Mouse (Mus musculus) bone marrow, adult 2 months (tissue): ENCODE measurements at regions not wholly inside any gene's neighbourhood (a gene's known extent, or its start where the extent isn't known, plus 50 kb on each side); places are given as distances from the start of the nearest gene placed in this dataset.

ENCODE experiments used
- CTCF ChIP-seq: fragments of 200-500 bp; IDR thresholded peaks from 2 replicates; pipeline ENCODE4 v1.5.1; 2011; ENCODE audit warnings: low read length, control low read depth; ENCODE audit not compliant: control insufficient read depth, insufficient read depth
- POLR2A ChIP-seq: fragments of 200-500 bp; IDR thresholded peaks from 2 replicates; pipeline ENCODE4 v1.6.1; 2011; ENCODE audit warnings: low read depth, mild to moderate bottlenecking, control low read depth, low read length, borderline replicate concordance; ENCODE audit not compliant: control insufficient read depth

DNA sequence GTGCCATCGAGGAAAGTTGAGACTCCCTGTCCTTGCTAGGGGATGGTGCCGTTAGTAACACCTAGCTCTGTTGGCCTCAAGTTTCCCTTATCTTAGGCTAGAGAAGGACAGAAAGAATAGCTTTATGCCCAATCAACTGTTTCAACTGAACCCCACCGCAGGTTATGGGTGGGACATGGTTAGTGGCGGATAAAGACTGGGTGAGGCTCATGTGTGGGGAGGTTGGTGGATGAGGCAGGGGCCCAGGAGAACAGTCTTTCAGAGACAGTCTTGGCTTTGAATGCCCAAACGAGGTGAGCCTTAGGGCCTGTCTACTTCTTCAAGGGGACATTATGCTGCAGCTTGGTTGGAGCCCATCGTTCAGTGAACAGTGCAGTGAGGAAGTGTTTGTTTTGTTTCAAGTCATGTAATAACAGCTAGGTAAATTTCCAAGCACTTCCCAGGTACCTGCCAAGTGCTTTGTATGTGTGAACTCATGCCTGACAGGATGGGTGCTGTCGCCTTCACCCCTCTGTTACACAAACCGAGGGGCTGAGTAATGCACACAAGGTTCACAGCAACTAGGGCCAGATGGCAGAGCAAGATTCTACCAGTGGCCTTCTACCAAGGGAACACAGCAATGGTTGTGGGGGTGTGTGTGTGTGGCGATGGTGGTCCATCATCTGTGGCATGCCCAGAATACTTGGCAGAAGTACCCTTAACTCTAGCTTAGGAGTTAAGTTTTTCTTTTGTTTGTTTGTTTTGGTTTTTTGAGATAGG, 1199.6 kb upstream of the A1bg start:
- TF ChIP-seq POLR2A (no peak), CTCF (no peak)
